Mouse (Mus musculus) heart, postnatal 0 days (tissue): ENCODE measurements around the gene Fam76b.

ENCODE experiments used
- CTCF ChIP-seq: IDR thresholded peaks from 2 replicates; pipeline ENCODE4 v1.5.1; 2016; ENCODE audit warnings: antibody characterized with exemption, control low read depth, low read depth
- EP300 ChIP-seq: IDR thresholded peaks from 2 replicates; pipeline ENCODE4 v1.6.1; 2016; ENCODE audit warnings: antibody characterized with exemption, low read depth

DNA sequence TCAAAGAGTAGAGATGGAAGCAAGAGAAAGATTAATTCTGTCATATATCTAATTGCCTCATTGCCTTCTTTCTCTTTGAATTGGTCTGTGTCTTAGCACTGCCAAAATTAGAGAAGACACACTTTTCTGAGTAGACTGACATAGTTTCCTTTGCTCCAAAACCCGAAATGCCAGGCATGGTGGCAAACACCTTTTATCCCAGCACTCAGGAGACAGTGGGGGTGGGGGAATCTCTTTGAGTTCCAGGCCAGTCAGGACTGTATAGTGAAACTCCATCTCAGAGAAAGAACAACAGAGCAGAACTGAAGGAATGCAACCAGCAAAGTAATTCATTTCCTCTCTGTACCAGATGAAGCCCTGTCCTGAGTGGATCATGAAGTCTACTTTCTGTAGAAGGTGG, 53.2 kb downstream of the Fam76b start:
- TF ChIP-seq CTCF: no peak
- TF ChIP-seq EP300: no peak
